Mouse (Mus musculus) hindbrain, postnatal 0 days (tissue): ENCODE measurements around the gene Ift74. TPM values are rescaled to one million over a fixed set of nuclear protein-coding genes. Genes with fewer than 3 reads are reported as not detected.

Source experiments
- ATAC-seq: fragments of 200-750 bp; cut with Nextera tagmentation; 2 replicates; pipeline ENCODE4 v1.8.0; 2017; ENCODE audit warnings: mild to moderate bottlenecking, moderate TSS enrichment, moderate library complexity
- DNase-seq: peaks from one replicate; pipeline ENCODE4 v3.0.0-alpha.2; 2015; ENCODE audit warnings: low spot score
- H3K27ac ChIP-seq: fragments of 300-500 bp; sonication (generic); 2 replicates; pipeline ENCODE4 v1.5.1; 2014; ENCODE audit warnings: mild to moderate bottlenecking
- H3K27me3 ChIP-seq: fragments of 300-500 bp; sonication (generic); 2 replicates; pipeline ENCODE4 v1.6.1; 2014; ENCODE audit warnings: low read length, mixed read lengths; ENCODE audit not compliant: insufficient read depth
- H3K36me3 ChIP-seq: fragments of 300-500 bp; sonication (generic); 2 replicates; pipeline ENCODE4 v1.6.1; 2014; ENCODE audit warnings: low read length, mixed read lengths; ENCODE audit not compliant: insufficient read depth
- H3K4me1 ChIP-seq: fragments of 300-500 bp; sonication (generic); 2 replicates; pipeline ENCODE4 v1.6.1; 2014; ENCODE audit warnings: antibody characterized with exemption, low read length, mixed read lengths; ENCODE audit not compliant: insufficient read depth
- H3K4me2 ChIP-seq: fragments of 300-500 bp; sonication (generic); 2 replicates; pipeline ENCODE4 v1.6.1; 2014; ENCODE audit warnings: low read depth, mild to moderate bottlenecking, low read length, moderate library complexity, mixed read lengths
- H3K4me3 ChIP-seq: fragments of 300-500 bp; sonication (generic); 2 replicates; pipeline ENCODE4 v1.5.1; 2014; ENCODE audit warnings: low read length
- H3K9ac ChIP-seq: fragments of 300-500 bp; sonication (generic); replicated peaks from 2 replicates; pipeline ENCODE4 v1.6.1; 2014; ENCODE audit warnings: mild to moderate bottlenecking, low read length, moderate library complexity, mixed read lengths
- H3K9me3 ChIP-seq: fragments of 300-500 bp; sonication (generic); 2 replicates; pipeline ENCODE4 v1.6.1; 2016; ENCODE audit warnings: low read length, mixed read lengths
- CTCF ChIP-seq: IDR thresholded peaks from 2 replicates; pipeline ENCODE4 v1.5.1; 2016; ENCODE audit warnings: antibody characterized with exemption, control low read depth, low read depth
- WGBS: fragments of 180-500 bp; shearing (Covaris S2); extraction: QIAGEN DNeasy Blood & Tissue Kit; methylation state at CpG from one replicate; pipeline ENCODE4 v1.1.7; 2014; 5-methylcytosine and 5-hydroxymethylcytosine counted together
- polyA plus RNA-seq: library from polyadenylated mRNA; unstranded; fragments of >200 nt; fragmentation: Nextera tagmentation; extraction: Ambion mirVana; gene quantifications from 2 replicates; pipeline ENCODE4 v1.2.1, GENCODE M21; 2015
- total RNA-seq: library from RNA; depleted of rRNA; stranded (reverse); fragments of >200 nt; gene quantifications from 2 replicates; pipeline ENCODE4 v1.2.3, GENCODE M21; 2014; rRNA removed

Ift74 gene
- total RNA-seq = 5.2 and 6.6 TPM in 2 replicates
- polyA plus RNA-seq = 30.1 and 35.0 TPM in 2 replicates

DNA sequence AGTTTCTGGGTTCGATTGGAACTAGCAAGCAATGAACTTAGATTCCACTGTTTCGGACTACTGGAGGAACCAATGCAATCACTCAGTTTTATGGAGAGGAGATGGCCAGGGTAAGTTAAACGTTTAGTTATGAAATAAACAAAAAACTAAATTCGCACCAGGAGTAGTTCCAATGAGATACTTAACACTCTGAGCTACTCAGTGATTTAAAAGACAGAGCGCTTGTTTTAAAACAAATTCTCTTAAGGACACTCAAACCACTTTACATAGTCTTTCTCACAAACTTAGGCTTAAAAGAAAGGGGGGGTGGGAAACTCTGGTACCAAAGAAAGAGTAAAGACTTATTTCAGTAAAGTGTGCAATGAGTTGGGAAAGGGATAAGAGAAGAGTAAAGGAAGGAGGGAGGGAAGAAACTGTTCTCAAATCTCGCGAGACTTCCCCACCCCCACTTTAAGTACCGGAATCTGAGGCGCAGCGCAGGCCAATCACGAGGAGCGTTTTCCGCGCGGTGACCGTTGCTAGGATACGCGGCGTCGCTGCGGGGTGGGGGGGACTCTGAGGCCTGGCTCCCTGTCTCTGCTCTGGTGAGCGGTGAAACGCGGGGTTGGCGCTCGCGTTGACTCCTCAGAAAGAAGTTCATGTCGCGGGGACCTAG is at the start of gene Ift74:
Gene Ift74 (plus strand): TSS at position 520 of the 655 bp plus-strand sequence.
- peak within 1 kb of the TSS; percentile 77 for H3K4me3 ChIP-seq
- no peaks in the 10 kb centered on the region; the same call in 1 of the 2 replicates for H3K4me1 ChIP-seq
- no peaks in the 10 kb centered on the region for H3K9me3 ChIP-seq
- no peak for TF ChIP-seq CTCF
- peak within 1 kb of the TSS; percentile 70 for H3K9ac ChIP-seq
- H3K27me3 ChIP-seq = no peaks in the 10 kb centered on the region
- 2% methylated on average over 29 of the region's 29 CpGs for WGBS
- peak; percentile 99 for DNase-seq
- H3K4me2 ChIP-seq = peak within 1 kb of the TSS; percentile 83
- H3K27ac ChIP-seq = peak within 1 kb of the TSS; percentile 77
- ATAC-seq = peak; percentile 100
- no peaks in the 10 kb centered on the region for H3K36me3 ChIP-seq

DNA sequence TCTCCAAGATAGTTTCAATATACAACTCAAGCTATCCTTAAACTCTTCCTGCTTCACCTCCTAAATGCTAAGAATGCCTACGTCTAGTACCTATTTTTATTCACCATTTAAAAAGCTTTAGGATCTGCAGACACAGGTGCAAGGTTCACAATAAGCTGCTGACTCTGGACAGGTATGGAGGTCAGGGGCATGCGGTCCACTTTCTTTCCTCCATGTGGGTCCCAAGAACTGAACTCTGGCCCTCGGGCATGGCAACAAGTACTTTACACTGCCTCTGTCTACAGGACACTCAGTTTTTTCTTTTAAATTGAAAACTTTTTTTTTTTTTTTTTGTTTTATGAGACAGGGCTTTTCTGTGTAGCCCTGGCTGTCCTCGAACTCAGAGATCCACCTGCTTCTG is 41.6 kb upstream of the Ift74 start:
- Histone ChIP-seq H3K27me3 (no peaks in the 10 kb centered on the region), H3K27ac (no peak overlapping the region), H3K4me3 (no peak overlapping the region), H3K36me3 (peaks cover 14% of the 10 kb centered on the region; the same call in 1 of the 2 replicates), H3K9ac (no peak overlapping the region), H3K4me2 (no peak overlapping the region), H3K4me1 (no peaks in the 10 kb centered on the region), H3K9me3 (no peaks in the 10 kb centered on the region)
- DNase-seq = no peak
- 95% methylated on average over 4 of the region's 4 CpGs for WGBS
- TF ChIP-seq CTCF = no peak
- ATAC-seq = no peak

DNA sequence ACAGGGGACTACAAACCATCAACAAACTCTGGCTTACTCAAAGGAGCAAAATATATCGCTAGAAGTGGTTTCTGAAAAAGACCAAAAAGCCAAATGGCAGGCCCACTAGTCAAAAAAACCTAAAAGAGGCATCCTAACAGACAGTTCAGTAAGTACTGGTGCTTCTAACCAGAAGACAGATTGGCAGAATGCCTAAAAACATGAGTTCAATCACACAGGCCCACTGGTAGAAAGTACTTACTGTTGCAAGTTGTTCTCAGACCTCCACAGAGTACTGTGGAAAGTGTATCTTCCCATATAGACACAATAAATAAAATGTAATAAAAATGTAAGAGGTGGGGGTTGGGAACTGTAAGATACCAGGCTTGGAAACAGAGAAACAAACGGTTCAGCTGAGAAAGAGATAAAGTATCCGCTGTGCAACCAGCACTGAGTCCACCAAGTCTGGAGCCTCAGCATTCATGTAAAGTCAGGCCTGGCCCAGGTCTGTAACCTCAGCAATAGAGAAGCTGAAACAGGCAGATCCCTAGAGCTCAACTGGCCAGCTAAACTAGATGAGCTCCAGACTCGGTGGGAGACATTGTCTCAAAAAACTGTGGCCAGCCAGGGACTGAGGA is 22.4 kb upstream of the Ift74 start:
- Histone ChIP-seq H3K4me2 (no peak overlapping the region), H3K4me3 (no peak overlapping the region), H3K9ac (no peak overlapping the region), H3K27ac (no peak overlapping the region), H3K27me3 (no peaks in the 10 kb centered on the region), H3K36me3 (no peaks in the 10 kb centered on the region), H3K9me3 (no peaks in the 10 kb centered on the region), H3K4me1 (no peaks in the 10 kb centered on the region)
- no peak for TF ChIP-seq CTCF
- WGBS = 79% methylated on average over 4 of the region's 4 CpGs
- DNase-seq (peak; percentile 3), ATAC-seq (no peak)

DNA sequence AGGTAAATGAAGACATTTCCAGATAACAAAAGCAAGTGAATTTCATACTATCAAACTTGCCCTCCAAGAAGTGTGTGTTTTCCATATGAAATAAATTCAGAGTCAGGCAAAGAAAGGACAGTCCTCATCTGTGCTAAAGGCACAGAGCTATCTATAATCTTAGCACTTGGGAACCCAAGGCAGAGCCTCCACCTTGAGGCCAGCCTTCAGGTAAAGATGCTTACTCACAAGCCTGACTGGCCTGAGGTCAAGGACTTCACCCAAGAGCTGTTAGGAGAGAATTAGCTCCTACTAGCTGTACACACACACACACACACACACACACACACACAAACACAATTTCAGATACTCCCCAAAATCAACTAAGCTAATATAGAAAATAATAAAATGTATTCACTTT is 21.6 kb upstream of the Ift74 start:
- ATAC-seq (no peak), DNase-seq (no peak)
- Histone ChIP-seq H3K4me2 (no peak overlapping the region), H3K36me3 (no peaks in the 10 kb centered on the region), H3K9me3 (no peaks in the 10 kb centered on the region), H3K4me1 (no peaks in the 10 kb centered on the region), H3K27me3 (no peaks in the 10 kb centered on the region), H3K4me3 (no peak overlapping the region), H3K27ac (no peak overlapping the region), H3K9ac (no peak overlapping the region)
- no peak for TF ChIP-seq CTCF

DNA sequence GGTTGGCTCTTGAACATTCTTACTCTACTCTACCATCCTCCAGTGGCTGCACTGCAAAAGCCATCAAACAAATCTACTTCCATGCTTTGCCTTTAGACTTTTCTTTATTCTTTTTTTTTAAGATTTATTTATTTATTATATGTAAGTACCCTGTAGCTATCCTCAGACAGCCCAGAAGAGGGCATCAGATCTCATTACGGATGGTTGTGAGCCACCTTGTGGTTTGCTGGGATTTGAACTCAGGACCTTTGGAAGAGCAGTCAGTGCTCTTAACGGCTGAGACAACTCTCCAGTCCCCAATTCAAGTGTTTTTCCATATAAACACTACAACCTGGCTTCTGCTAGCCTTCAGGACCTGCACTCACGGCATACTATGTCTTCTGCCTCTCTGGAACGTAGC is 12.9 kb upstream of the Ift74 start:
- no peaks in the 10 kb centered on the region for H3K27me3 ChIP-seq
- no peak overlapping the region for H3K27ac ChIP-seq
- no peak for ATAC-seq
- no peaks in the 10 kb centered on the region for H3K36me3 ChIP-seq
- no peak overlapping the region for H3K4me3 ChIP-seq
- H3K4me1 ChIP-seq = peaks cover 5% of the 10 kb centered on the region; the same call in 1 of the 2 replicates
- no peak for DNase-seq
- peak; percentile 14; the same call in 1 of the 2 replicates for TF ChIP-seq CTCF
- no peaks in the 10 kb centered on the region for H3K9me3 ChIP-seq
- no peak overlapping the region for H3K9ac ChIP-seq
- peak overlapping the region; percentile 85 for H3K4me2 ChIP-seq
- 86% methylated on average over 4 of the region's 4 CpGs for WGBS

DNA sequence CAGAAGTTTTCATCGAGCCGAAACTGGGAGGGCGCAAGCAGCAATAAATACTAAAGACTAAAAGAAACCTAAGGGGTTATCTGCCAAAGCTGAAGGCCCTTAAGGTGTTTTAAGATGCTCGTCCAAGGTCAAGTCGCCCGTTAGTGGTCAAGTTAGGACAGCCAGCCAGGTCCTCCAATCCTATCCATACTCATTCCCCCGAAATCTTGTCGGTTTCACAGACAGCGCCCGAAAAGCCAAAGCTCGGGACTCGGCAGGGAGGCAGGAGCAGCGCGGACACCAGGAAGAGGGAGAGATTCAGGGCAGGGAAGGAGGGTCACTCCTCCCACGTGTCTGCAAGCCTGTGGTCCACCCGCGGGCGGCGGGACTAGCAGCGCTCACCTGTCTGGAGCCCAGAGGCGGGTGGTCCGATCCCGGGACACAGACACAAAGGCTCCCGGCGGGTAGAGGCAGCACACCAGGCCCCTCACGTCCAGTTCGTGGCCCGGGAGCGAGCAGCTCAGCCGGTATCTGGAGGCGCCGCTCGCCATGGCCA is 11.7 kb upstream of the Ift74 start:
- under 1% methylated on average over 33 of the region's 33 CpGs for WGBS
- H3K4me1 ChIP-seq = peaks cover 5% of the 10 kb centered on the region; the same call in 1 of the 2 replicates
- peak overlapping the region; percentile 95 for H3K9ac ChIP-seq
- DNase-seq (peak; percentile 9), ATAC-seq (no peak)
- no peaks in the 10 kb centered on the region for H3K9me3 ChIP-seq
- no peaks in the 10 kb centered on the region for H3K27me3 ChIP-seq
- peak overlapping the region; percentile 99 for H3K4me3 ChIP-seq
- TF ChIP-seq CTCF = no peak
- H3K36me3 ChIP-seq = no peaks in the 10 kb centered on the region
- peak overlapping the region; percentile 94 for H3K27ac ChIP-seq
- H3K4me2 ChIP-seq = peak overlapping the region; percentile 85
